Mouse (Mus musculus): ENCODE data around the gene 4921536K21Rik.

Gene 4921536K21Rik

GRCm38 (mm10) chr11:3914109-3914840, 19.4 kb upstream of the 4921536K21Rik start, which contains the start of gene Slc35e4:
Gene Slc35e4 (minus strand): TSS chr11:3914664.
- POLR2A ChIA-PET = interaction anchor here in 3 of 4 experiments (0.6 to 2.7 kb wide), 60 partner anchors 8 to 462 kb away, joined by 3 to 22 read pairs (median 4); partner anchors contain the start of genes 4921536K21Rik (in 3 of the 3), Dusp18 (in 3 of the 3), Gal3st1 (in 3 of the 3) and Morc2a (in 3 of the 3)

GRCm38 (mm10) chr11:3913316-3914108, 18.6 kb upstream of the 4921536K21Rik start:
- POLR2A ChIA-PET = interaction anchor here in 3 of 4 experiments (0.6 to 2.7 kb wide), 61 partner anchors 8 to 461 kb away, joined by 3 to 22 read pairs (median 4); partner anchors contain the start of genes 4921536K21Rik (in 3 of the 3), Dusp18 (in 3 of the 3), Morc2a (in 3 of the 3) and Pes1 (in 3 of the 3)
- CTCF ChIA-PET = interaction anchor here (0.5 to 2.4 kb wide), 58 partner anchors 8 to 889 kb away, joined by 3 to 23 read pairs (median 4); partner anchors contain the start of genes Tcn2 (in 3 of the 4), Pes1 (in 2 of the 4), 4921536K21Rik (in 1 of the 4) and Dusp18 (in 1 of the 4)

More at GRCm38 (mm10) chr11:3914109-3914840, 19.4 kb upstream of the 4921536K21Rik start, which contains the start of gene Slc35e4:
- CTCF ChIA-PET = interaction anchor here (0.6 to 2.4 kb wide), 64 partner anchors 7 to 951 kb away, joined by 3 to 23 read pairs (median 4); partner anchors contain the start of genes Tcn2 (in 3 of the 4), Gal3st1 (in 2 of the 4), Pes1 (in 2 of the 4) and 4921536K21Rik (in 1 of the 4)

DNA sequence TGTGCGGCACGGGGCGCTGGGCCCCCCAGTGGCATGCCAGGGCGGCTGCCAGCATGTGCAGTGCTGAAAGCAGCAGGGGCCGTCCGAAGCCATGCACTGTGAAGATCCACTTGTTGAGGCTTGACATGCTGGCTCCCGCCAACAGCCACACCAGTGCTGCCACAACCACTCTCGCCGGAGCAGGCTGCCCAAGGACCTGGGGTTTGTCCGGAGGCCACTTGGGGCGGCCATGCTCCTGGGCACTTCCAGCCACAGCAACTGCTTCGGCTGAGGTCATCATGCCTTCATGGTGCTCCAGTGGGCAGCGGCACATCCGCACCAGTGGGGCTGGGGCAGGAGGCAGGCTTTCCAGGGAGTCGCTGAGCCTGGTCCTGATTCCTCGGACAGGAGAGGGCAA, 18.0 kb upstream of the 4921536K21Rik start:
- ChIA-PET CTCF (interaction anchor here in 3 of 4 experiments (0.6 to 2.4 kb wide), 8 partner anchors 9 to 581 kb away, joined by 3 to 23 read pairs (median 6); no protein-coding TSS in a partner anchor), POLR2A (interaction anchor here in 3 of 4 experiments (0.9 to 2.7 kb wide), 32 partner anchors 9 to 264 kb away, joined by 3 to 22 read pairs (median 6); partner anchors contain the start of genes 4921536K21Rik (in 3 of the 3), Dusp18 (in 3 of the 3), Pes1 (in 3 of the 3) and Tcn2 (in 2 of the 3))

DNA sequence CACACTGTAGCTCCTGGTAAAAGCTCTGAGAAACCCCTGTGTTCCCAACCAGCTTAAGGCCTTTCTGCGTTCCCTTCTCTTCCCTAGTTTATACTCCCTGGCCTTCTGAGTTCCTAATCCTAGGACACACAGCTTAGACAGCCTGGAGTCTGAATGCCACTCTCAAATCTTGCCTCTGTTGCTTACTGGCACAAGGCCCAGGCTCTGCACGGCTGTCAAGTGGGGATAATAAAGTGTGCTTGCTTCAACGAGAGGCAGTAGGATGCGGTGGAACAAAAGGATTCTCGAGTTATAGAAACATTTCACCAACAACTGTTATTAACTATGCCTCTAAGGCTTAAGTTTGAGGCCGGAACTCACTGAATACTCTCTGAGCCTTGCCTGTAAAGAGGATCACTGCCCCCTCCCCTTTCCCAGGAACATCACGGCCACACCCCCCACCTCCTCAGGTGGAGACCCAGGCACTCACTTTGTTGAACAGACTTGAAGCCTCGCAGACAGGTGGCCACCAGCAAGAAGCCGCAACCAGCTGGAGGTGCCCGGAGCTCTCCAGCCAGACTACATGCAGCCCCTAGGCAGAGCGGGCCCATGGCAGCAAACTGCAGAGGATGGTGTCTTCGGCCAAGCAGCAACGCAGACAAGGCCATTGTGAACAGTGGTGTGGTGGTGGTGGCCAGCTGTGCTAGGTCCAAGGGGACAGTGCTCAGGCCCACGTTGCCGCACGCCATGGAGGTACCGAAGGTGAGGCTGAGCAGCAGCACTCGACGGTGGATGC, 17.4 kb upstream of the 4921536K21Rik start:
- CTCF ChIA-PET = interaction anchor here in 2 of 4 experiments (1.2 to 2.0 kb wide), 4 partner anchors 9 to 33 kb away, joined by 3 to 9 read pairs (median 4); no protein-coding TSS in a partner anchor

GRCm38 (mm10) chr11:3911440-3911839, 16.5 kb upstream of the 4921536K21Rik start:
- CTCF ChIA-PET = interaction anchor here in 2 of 4 experiments (1.2 to 2.0 kb wide), 4 partner anchors 10 to 32 kb away, joined by 3 to 9 read pairs (median 4); no protein-coding TSS in a partner anchor
- POLR2A ChIA-PET = interaction anchor here in 2 of 4 experiments (0.6 to 1.7 kb wide), 2 partner anchors 52 to 83 kb away, joined by 4 read pairs; partner anchors contain the start of gene Pes1 (in 1 of the 2)

More for the DNA sequence above, 17.4 kb upstream of the 4921536K21Rik start:
- POLR2A ChIA-PET = interaction anchor here in 2 of 4 experiments (1.6 to 2.6 kb wide), 5 partner anchors 8 to 51 kb away, joined by 4 to 17 read pairs (median 10); partner anchors contain the start of genes 4921536K21Rik (in 1 of the 2), Dusp18 (in 1 of the 2) and Pes1 (in 1 of the 2)

DNA sequence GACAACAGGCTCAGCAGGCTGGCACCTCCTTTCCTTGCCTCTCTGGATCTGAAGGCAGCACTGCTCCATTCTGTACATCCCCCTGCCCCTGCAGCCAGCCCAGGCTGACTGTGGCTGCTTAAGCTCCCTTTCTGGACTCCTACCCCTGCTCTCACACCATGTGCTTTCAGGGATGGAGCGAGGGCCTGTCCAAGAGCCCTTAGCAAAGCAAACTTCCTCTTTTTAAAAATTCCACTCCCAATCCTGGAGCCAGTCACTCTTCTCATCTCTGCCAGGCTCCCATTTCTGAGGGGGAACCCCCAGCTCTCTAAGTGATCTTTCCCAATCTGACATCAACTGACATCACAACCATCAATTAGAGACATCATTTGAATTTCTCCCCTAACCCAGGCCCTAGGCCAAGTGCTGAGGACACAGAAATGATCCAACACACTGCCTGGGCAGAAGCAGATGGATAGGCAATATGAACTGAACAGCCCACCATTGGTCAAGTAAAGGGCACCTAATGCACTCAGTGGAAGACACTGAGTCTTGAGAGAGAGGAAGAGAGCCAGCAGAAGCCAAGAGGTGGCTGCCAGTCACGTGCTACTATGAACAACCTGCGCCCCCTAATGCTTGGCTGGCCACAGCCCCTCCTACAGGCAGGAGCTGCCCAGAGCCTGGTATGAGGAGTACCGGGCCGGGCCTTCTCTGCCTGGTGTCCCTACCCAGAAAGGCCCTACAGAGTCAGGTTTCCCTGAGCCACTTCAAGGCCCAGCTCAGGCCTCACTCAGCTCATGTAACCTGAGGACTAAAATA, 15.8 kb upstream of the 4921536K21Rik start:
- CTCF ChIA-PET = interaction anchor here in 1 of 4 experiments (1.5 to 2.0 kb wide), 2 partner anchors 10 to 11 kb away, joined by 4 to 9 read pairs; no protein-coding TSS in a partner anchor
- POLR2A ChIA-PET = interaction anchor here in 2 of 4 experiments (0.6 kb wide), 3 partner anchors 33 to 83 kb away, joined by 3 to 5 read pairs (median 4); partner anchors contain the start of gene Pes1 (in 1 of the 2)

DNA sequence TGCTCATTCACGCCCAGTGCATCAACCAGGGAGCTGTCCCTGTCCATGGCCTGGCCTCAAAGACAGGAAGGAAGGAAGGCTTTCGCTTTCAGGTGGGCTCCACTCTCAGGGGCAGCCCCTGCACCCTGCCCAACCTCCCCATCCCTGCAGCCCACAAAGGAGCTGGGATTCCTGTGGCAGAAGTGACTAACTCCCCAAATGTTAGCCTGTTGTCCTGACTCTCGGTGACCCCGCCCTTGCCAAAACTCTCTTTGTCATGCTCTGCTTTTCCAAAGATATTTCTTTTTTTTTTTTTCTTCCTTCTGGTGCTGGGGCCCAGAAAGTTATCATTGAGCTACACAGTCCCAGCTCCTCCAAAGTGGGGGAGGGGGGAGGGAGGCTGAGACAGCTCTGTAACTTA, 14.3 kb upstream of the 4921536K21Rik start:
- CTCF ChIA-PET = interaction anchor here in 3 of 4 experiments (0.5 to 1.8 kb wide), 6 partner anchors 12 to 577 kb away, joined by 3 to 6 read pairs (median 3); no protein-coding TSS in a partner anchor
- POLR2A ChIA-PET = interaction anchor here (0.6 to 2.2 kb wide), 10 partner anchors 10 to 491 kb away, joined by 3 to 7 read pairs (median 4); partner anchors contain the start of genes 4921536K21Rik (in 2 of the 4), Dusp18 (in 2 of the 4) and Pes1 (in 1 of the 4)

DNA sequence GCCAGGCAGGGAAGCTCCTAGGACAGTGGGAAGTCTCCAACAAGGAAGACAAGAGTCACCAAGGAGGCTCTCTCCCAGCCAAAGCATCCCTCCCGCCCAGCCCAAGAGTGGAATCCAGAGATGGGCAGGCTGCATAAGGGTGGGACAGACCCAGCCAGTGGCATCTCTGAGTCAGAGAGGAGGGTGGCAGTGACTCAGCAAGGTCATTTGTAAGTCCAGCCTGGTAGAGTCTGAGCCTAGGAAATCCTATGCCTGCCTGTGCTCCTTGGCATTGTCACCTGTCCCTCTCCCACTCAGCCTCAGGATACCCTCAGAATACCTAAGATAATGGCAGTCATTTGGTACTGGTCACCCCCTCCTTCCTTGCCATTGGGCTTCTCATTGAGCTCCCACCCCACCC, 10.5 kb upstream of the 4921536K21Rik start:
- CTCF ChIA-PET = interaction anchor here in 3 of 4 experiments (0.5 to 1.9 kb wide), 7 partner anchors 9 to 355 kb away, joined by 3 to 7 read pairs (median 3); partner anchors contain the start of gene Slc35e4 (in 1 of the 3)
- POLR2A ChIA-PET = interaction anchor here in 2 of 4 experiments (1.1 to 3.0 kb wide), 9 partner anchors 8 to 255 kb away, joined by 3 to 17 read pairs (median 4); partner anchors contain the start of genes 4921536K21Rik (in 2 of the 2), Dusp18 (in 2 of the 2), Slc35e4 (in 2 of the 2) and Ccdc157 (in 1 of the 2)

- POLR2A ChIA-PET = interaction anchor here in 2 of 4 experiments (1.1 to 3.0 kb wide), 7 partner anchors 9 to 256 kb away, joined by 3 to 17 read pairs (median 5); partner anchors contain the start of genes 4921536K21Rik (in 2 of the 2), Dusp18 (in 2 of the 2), Slc35e4 (in 2 of the 2) and Ccdc157 (in 1 of the 2)
- CTCF ChIA-PET = interaction anchor here in 3 of 4 experiments (0.8 to 1.9 kb wide), 7 partner anchors 9 to 66 kb away, joined by 3 to 6 read pairs (median 3); partner anchors contain the start of gene Slc35e4 (in 2 of the 3)
Observed at GRCm38 (mm10) chr11:3904673-3905072, 9.8 kb upstream of the 4921536K21Rik start.

DNA sequence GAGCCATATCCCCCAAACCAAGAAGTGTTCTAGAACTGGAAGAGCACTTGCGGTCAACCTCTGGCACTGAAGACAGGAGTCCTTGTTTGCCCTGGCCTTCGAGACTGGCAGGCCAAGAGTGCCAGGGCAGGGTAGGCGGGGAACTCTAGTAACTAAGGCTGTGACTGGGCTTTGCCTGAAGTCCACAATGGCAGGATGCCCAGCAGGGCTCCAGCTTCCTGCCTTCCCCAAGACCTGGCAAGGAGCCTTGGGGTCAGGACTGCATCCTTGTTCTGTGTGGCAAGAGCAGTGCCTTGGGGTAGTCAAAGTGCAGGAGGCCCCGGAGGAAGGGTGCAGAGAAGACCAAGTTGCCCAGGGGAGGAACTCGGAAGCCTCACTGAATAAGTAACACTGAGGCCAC, 8.1 kb upstream of the 4921536K21Rik start:
- CTCF ChIA-PET = interaction anchor here in 2 of 4 experiments (1.4 kb wide), 2 partner anchors 18 kb away, joined by 5 to 6 read pairs; no protein-coding TSS in a partner anchor
- POLR2A ChIA-PET = interaction anchor here in 2 of 4 experiments (1.1 to 3.0 kb wide), 5 partner anchors 11 to 85 kb away, joined by 3 to 17 read pairs (median 6); partner anchors contain the start of genes Slc35e4 (in 2 of the 2), Pes1 (in 1 of the 2) and Tcn2 (in 1 of the 2)

DNA sequence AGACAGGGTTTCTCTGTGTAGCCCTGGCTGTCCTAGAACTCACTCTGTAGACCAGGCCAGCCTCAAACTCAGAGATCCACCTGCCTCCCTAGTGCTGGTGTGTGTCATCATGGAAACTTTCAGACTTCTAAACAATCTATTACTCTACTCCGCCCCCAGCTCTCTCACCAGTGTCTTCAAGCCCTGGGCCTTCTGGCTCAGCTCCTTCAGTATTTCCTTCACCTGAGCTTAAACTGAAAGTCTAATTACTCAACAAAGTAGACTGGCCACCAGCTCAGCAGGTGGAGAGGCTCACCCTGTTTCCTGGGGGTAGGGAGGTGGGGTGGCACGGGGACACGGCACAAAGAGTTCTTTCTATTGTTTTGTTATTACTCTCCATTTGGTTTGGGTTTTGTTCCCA, 7.6 kb upstream of the 4921536K21Rik start:
- POLR2A ChIA-PET = interaction anchor here in 3 of 4 experiments (0.5 to 2.4 kb wide), 6 partner anchors 11 to 928 kb away, joined by 3 to 10 read pairs (median 6); partner anchors contain the start of genes Pes1 (in 1 of the 3), Slc35e4 (in 1 of the 3) and Tcn2 (in 1 of the 3)
- CTCF ChIA-PET = interaction anchor here in 3 of 4 experiments (0.7 to 1.4 kb wide), 3 partner anchors 19 kb away, joined by 4 to 6 read pairs (median 5); no protein-coding TSS in a partner anchor

- ChIA-PET CTCF (no interaction called here), POLR2A (interaction anchor here in 2 of 4 experiments (1.2 to 2.2 kb wide), 3 partner anchors 9 to 13 kb away, joined by 5 to 10 read pairs (median 6); partner anchors contain the start of gene Slc35e4 (in 1 of the 2))
Observed at GRCm38 (mm10) chr11:3900296-3900695, 5.4 kb upstream of the 4921536K21Rik start.

DNA sequence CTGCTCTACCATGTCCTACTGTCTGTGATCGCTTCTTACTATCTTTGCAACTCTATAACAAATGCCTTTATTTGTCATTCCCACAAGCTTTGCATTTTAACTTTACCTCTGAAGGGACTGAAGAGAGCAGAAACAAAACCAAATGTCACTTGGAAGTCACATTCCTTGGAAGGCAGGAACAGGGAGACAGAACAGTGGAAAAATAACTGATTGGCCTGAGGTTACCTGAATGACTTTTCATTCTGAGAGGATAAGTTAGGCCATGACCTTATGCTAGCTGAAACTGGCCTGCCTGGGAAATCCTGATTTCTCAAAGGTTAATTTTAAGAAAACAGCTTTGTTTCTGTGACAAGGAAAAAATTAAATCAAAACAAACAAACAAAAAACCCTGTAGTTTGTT, 1.0 kb upstream of the 4921536K21Rik start:
- CTCF ChIA-PET = interaction anchor here in 3 of 4 experiments (1.1 to 1.9 kb wide), 7 partner anchors 16 to 25 kb away, joined by 3 to 9 read pairs (median 4); partner anchors contain the start of gene Slc35e4 (in 2 of the 3)
- POLR2A ChIA-PET = interaction anchor here (1.0 to 3.4 kb wide), 18 partner anchors 9 to 524 kb away, joined by 3 to 21 read pairs (median 5); partner anchors contain the start of genes Pes1 (in 2 of the 4), Slc35e4 (in 2 of the 4), Morc2a (in 1 of the 4) and Osbp2 (in 1 of the 4)

GRCm38 (mm10) chr11:3895458-3895857, 560 bp upstream of the 4921536K21Rik start:
- ChIA-PET POLR2A (interaction anchor here (0.6 to 3.4 kb wide), 30 partner anchors 9 to 523 kb away, joined by 3 to 21 read pairs (median 4); partner anchors contain the start of genes Morc2a (in 2 of the 4), Pes1 (in 2 of the 4), Slc35e4 (in 2 of the 4) and Osbp2 (in 1 of the 4)), CTCF (interaction anchor here in 3 of 4 experiments (0.8 to 1.9 kb wide), 9 partner anchors 15 to 31 kb away, joined by 3 to 9 read pairs (median 4); partner anchors contain the start of genes Slc35e4 (in 2 of the 3) and Osbp2 (in 1 of the 3))
